Mouse (Mus musculus): ENCODE data around the gene Fam32a.

DNA sequence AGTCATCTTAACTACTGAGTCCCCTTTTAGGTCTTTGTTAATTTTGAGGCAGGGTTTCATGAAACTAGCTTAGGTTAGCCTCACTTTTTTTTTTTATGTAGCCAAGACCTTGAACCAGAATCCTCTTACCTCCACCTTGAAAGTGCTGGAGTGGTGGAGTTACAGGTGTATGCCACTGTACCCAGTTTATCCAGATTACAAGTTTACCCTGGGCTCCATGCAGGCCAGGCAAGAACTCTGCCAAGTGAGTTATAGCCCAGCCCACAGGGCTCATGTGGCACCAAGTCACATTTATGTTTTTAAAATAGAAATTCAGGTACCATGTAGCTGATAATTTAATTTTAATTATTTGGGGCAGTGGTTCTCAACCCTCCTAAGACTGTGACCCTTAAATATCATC lies 41.9 kb downstream of the Fam32a start:
- TF ChIP-seq CTCF (IDR thresholded peaks at IDR 0.05; ENCODE audit: low read depth, low read length) (no peak), TAL1 (conservative IDR thresholded peaks at IDR 0.05; ENCODE audit: low read depth, low read length) (no peak)

All from G1E (cell line).